Mouse (Mus musculus) kidney, postnatal 36 days (tissue): ENCODE data around the gene Lnx2.

Experiments used
- DNase-seq, 2 experiments: peaks; one replicate each; pipeline ENCODE4 v3.0.0; 2021 to 2022; ENCODE audit warnings: mixed read lengths in 2 of 2

Gene Lnx2

GRCm38 (mm10) chr5:147050816-147051499 is 25.4 kb downstream of the Lnx2 start:
- no peak for DNase-seq

- no peak for DNase-seq
Measured at GRCm38 (mm10) chr5:147049544-147050209, 26.7 kb downstream of the Lnx2 start.

- no peak for DNase-seq
Measured at GRCm38 (mm10) chr5:147045929-147046328, 30.5 kb downstream of the Lnx2 start.

GRCm38 (mm10) chr5:147045311-147045710 is 31.1 kb downstream of the Lnx2 start:
- DNase-seq: no peak

GRCm38 (mm10) chr5:147043240-147043844 is 33.0 kb downstream of the Lnx2 start:
- no peak for DNase-seq

GRCm38 (mm10) chr5:147041965-147042937 is 34.1 kb downstream of the Lnx2 start:
- no peak for DNase-seq

GRCm38 (mm10) chr5:147039394-147039793 is 37.0 kb downstream of the Lnx2 start:
- DNase-seq: no peak

- no peak for DNase-seq
Measured at GRCm38 (mm10) chr5:147037601-147038000, 38.8 kb downstream of the Lnx2 start.

GRCm38 (mm10) chr5:147036661-147037060 is 39.7 kb downstream of the Lnx2 start:
- no peak for DNase-seq

GRCm38 (mm10) chr5:147036028-147036427 is 40.4 kb downstream of the Lnx2 start:
- DNase-seq: peak; percentile 65 to 82

- DNase-seq: peak in 1 of 2 experiments; percentile 31
Measured at GRCm38 (mm10) chr5:147035301-147035700, 41.1 kb downstream of the Lnx2 start.

GRCm38 (mm10) chr5:147034283-147034682 is 42.1 kb downstream of the Lnx2 start:
- DNase-seq: no peak

GRCm38 (mm10) chr5:147033155-147033554 is 43.2 kb downstream of the Lnx2 start:
- DNase-seq: no peak

- peak in 1 of 2 experiments; percentile 29 for DNase-seq
Measured at GRCm38 (mm10) chr5:147031281-147031680, 45.1 kb downstream of the Lnx2 start.

GRCm38 (mm10) chr5:147024331-147025034 is 51.9 kb downstream of the Lnx2 start:
- no peak for DNase-seq

GRCm38 (mm10) chr5:147023245-147023970 is 53.0 kb downstream of the Lnx2 start:
- no peak for DNase-seq

- no peak for DNase-seq
Measured at GRCm38 (mm10) chr5:147021546-147022265, 54.7 kb downstream of the Lnx2 start.

GRCm38 (mm10) chr5:147020579-147020978 is 55.8 kb downstream of the Lnx2 start:
- no peak for DNase-seq

GRCm38 (mm10) chr5:147018761-147019160 is 57.6 kb downstream of the Lnx2 start:
- no peak for DNase-seq

- DNase-seq: peak; percentile 51 to 60
Measured at GRCm38 (mm10) chr5:147017526-147017925, 58.9 kb downstream of the Lnx2 start.

- DNase-seq: no peak
Measured at GRCm38 (mm10) chr5:147016622-147017021, 59.8 kb downstream of the Lnx2 start.
